Mouse (Mus musculus): Measurements from ENCODE around the gene Cenpl. TPM values are rescaled to one million over a fixed set of nuclear protein-coding genes. Genes with fewer than 3 reads are reported as not detected.
A peak's percentile ranks its signal among the peaks of the same experiment; 100 is the strongest.

Gene Cenpl
- polyA plus RNA-seq, 1 experiment, result 3.5 TPM

DNA sequence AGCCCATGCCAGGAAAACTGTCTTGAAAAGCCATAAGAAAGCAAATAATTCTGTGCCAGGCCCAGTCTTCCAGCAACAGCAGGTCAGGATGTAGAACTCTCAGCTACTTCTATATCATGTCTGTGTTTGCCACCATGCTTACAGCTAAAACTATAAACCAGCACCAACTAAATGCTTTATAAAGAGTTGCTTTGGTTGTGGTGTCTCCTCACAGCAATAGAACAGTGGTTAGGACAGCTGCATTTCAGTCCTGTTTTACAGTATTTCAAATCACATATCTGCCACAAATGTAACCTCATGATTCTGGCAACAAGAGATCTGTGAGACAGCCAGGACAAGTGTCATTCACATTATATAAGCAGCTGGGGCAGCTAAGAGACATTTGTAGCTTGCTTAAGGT lies 29.7 kb upstream of the Cenpl start:
- DNase-seq (ENCODE audit: low read depth, low spot score), result no peak

DNA sequence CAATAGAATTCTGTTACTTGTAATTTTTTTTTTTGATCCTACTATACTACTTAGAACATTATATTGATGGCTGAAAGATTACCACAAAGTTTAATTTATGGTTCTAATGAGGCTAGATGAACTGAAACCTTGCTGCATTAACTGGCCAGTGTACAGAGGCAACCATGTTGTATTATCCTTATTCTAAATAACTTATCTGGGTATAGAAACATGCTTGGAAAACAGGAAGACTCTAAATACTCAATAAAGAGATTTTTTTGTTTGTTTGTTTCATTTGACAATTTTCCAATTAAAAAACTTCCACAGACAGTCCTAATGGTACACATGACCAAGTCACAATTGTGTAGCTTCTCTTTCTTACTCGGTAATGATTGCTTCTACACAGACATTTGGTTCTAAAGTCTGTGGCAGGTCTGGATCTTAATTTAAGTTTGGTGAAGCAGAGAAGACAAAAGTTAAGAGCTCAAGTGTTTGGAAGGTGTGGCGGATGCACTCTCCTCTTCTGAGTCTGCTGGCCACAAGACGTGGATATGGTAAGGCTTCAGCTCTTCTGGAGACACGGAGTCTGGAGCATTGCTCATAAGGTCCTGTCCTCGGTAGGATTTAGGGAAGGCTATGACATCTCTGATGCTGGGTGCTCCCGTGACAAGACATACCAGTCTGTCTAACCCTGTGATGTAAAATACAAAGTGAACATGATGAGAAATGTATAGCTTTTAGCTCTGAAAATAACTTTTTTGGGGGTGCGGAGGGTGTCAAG lies 29.1 kb upstream of the Cenpl start:
- DNase-seq (ENCODE audit: low read depth, low spot score), result no peak

DNA sequence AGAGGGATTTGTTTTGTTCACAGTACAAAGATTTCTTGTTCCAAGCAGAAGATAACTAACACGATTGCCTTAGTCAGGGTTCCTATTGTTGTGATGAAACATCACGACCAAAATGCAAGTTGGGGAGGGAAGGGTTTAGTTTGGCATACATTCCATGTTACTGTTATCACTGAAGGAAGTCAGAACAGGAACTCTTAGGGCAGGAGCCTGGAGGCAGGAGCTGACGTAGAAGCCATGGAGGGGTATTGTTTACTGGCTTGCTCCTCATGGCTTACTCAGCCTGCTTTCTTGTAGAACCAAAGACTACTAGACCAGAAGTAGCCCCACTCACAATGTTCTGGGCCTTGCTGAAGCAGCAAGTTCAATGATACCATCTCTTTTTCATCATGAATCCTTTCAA lies 23.5 kb upstream of the Cenpl start:
- 87% methylated on average over 3 of the region's 3 CpGs for WGBS
- no peak for DNase-seq (ENCODE audit: low read depth, low spot score)

More for the DNA sequence above, 29.1 kb upstream of the Cenpl start:
- 87% methylated on average over 7 of the region's 7 CpGs for WGBS

DNA sequence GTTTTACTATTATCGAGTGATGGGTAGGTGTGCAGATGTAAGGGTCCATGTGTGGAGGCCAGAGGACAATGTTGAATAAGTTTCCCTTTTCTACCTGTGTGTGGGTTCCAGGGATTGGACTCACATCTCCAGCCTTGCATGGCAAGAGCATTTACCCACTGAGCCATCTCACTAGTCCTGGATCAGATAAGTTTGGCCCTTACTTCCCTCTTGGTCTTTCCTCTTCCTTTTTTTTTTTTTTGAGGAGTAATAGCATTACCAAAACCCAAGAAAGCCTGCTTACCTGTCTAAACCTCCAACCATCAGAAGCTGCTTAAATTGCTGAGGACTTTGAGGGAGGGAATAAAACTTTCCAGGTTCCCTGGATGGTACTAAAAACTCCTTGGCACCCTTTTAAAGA lies 13.3 kb upstream of the Cenpl start:
- 96% methylated on average over 1 of the region's 1 CpGs for whole genome bisulfite sequencing
- no peak for DNase-seq (ENCODE audit: low read depth, low spot score)

DNA sequence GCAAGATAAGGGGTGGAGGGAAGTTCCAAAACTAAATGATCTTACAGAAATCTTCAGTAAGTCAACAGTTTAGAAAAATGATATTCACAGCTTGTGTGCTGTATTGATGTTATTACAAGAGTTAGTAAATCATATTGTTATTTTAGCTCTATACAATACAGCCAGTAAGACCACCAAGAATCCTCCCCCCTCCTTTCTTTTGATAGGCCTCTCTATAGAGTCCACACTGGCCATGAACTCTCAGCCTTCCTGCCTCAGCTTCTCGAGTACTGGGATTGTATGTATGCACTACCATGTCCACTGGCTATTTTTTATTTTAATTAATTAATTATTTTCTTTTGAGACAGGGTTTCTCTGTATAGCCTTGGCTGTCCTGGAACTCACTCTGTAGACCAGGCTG lies 7.2 kb upstream of the Cenpl start:
- WGBS, result 81% methylated on average over 1 of the region's 1 CpGs
- no peak for DNase-seq (ENCODE audit: low read depth, low spot score)

DNA sequence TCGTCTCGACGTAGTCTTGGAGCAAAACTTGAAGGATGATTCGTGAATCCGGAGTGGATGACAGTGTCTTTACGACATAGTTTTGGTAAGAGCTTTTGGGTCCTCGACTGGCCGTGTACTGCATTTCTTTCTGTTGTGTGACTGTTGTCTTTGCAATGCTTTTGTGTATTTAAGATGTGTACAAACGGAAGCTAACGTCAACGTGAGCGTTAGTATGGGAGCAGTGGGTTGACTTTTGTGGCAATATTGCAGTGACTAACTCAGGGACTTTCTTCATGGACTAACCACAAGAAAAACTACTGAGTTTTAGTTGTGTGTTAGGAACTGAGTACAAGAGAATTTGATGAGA lies 733 bp downstream of the Cenpl start:
- WGBS, result under 1% methylated on average over 12 of the region's 12 CpGs
- DNase-seq (ENCODE audit: low read depth, low spot score), result no peak

DNA sequence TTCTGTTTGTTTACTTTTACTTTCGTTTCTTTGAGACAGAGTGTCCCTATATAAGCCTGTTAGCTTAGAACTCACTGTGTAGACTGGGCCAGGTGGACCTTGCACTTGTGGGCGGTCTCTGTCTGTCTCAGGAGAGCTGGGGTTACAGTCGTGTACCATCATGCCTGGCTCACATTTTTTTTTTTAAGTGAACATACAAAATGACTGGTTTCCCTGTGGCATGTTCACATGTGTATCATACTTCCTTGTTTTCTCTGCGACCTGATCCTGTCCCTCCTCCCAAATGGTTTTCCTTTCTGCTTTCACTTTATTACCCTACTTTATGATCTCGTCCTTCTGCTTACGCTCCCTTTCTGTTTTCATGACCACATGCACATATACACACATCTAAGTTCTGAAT lies 5.7 kb downstream of the Cenpl start:
- WGBS, result 23% methylated on average over 6 of the region's 6 CpGs
- DNase-seq (ENCODE audit: low read depth, low spot score), result peak; percentile 61

DNA sequence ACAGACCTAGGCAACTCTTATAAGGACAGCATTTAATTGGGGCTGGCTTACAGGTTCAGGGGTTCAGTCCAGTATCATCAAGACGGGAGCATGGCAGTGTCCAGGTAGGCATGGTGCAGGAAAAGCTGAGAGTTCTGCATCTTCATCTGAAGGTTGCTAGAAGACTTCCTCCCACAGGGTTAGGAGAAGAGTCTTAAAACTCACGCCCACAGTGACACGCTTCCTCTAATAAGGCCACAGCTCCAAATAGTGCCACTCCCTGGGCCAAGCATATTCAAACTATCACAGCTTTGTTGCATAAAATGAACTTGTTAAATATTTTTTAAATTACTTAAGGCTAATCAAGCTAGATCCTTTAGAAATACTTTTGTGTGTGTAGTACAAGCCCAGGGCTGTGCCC lies 6.7 kb downstream of the Cenpl start:
- 82% methylated on average over 3 of the region's 3 CpGs for WGBS
- no peak for DNase-seq (ENCODE audit: low read depth, low spot score)

DNA sequence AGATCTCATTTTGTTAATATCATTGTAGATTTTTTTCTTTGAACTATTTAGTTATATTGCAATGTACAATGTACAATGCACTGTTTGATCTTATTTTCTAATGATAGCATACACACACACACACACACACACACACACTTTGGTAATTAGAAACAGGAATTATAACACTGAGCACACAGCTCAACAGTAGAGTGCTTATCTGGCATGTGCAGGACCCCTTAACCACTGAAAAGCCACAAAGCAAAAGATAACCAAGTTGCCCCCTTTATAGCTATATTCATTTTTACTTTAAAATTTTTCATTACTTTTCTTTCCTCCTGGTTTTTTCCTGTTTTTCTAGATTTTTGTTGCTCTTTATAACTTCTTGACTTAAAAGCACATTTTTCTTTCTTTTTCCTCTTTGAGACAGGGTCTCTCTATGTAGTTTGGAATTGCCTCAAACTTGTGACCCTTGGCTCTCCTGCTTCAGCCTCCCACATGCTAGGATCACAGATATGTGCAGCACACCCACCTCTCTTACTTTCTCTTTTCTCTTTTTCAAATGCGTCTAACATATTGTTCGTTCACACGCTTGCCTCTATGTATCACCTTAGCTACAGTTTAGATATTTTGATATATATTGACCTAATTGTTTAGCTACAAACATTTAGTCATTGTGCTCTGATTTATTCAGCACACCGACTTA lies 29.4 kb downstream of the Cenpl start:
- WGBS, result 94% methylated on average over 4 of the region's 4 CpGs

DNA sequence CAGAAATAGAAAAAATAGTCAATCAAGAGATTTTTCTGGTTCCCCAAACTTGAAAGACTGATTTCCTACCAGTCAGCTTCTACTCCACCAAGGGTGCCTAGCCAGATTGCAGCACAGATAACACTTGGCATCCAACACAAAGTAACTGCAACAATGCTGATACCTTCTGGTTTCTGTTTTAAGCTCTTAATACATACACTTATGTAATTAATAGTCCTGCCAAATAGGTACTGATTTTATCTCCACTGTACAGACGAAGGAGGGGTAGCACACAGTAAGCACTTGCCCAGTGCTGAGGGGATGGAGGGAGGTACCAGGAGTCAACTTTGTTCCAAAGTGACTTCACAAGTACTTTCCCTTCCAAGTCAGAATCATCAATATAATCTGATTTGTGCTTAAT lies 33.3 kb downstream of the Cenpl start:
- DNase-seq (ENCODE audit: low read depth, low spot score), result no peak
- 91% methylated on average over 1 of the region's 1 CpGs for whole genome bisulfite sequencing

More for the DNA sequence above, 29.4 kb downstream of the Cenpl start:
- no peak for DNase-seq (ENCODE audit: low read depth, low spot score)

DNA sequence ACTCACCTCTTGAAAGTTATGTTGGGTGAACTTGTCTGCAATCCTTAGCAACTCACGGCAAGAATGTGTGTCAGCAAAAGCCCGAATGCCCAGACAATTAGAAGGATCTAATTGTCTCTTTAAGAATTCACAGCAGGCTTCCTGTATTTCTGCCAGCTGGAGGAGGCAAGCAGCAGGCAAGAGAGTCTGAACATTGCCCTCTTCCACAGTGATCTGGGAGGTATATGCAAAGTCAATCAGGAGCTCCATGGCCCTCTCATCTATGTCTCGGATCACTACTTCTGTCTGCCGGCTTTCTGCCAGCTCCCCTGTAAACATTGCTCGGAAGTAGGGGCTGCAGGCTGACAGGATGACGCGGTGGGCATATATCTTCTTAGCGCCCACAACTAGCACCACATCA lies 38.7 kb downstream of the Cenpl start:
- 89% methylated on average over 8 of the region's 8 CpGs for WGBS

DNA sequence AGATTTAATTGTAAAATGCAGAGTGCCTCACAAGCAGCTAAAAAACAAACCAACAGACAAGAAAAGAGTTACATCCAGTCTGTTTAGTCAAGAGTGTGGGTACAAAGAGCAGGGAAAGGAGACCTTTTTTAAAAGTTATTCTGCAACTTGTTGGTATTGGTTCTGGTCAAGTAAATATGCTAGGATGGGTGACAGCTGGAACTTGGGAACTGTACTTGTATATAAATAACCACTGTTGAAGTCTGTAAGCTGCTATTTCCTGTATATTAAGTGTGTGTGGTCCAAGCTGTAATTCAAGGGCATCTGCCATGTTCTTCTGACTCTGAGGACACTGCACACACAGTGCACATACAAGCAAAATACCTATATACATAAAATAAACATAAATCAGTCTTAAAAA lies 44.1 kb downstream of the Cenpl start:
- DNase-seq (ENCODE audit: low read depth, low spot score), result no peak

More for the DNA sequence above, 38.7 kb downstream of the Cenpl start:
- DNase-seq (ENCODE audit: low read depth, low spot score), result no peak

DNA sequence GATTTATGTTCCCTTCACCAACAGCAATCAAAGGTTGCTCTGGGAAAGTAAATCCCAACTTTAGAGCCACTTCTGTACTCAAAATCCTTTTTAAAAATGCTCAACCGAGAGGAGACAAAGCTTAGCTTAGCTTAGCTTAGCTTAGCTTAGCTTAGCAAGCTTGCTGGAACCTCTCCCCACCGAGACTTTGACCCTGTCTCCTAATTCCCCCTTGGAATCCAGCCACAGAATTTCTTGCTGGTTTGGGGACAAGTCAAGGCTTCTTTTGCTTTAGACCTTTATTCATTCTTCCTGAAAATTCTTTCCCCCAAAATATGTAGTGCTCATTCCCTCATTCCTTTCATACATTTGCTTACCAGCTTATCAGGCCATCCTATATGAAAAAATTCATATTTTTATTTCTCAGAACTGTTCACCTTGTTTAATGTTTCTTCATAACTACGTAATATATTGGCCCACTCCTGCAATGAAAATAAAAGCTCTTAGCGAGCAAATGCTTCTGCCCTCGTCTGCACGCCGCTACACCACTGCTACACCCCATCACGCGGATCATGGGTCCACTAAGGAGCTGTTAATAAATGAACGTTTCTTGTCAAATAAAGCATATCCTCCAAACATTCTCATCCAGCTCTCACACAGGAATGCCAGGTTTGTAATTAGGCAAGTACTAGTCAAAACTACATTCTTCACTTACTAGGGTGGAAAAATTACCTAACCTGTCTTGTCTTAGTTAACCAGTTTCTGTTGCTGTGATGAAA lies 52.3 kb downstream of the Cenpl start:
- DNase-seq (ENCODE audit: low read depth, low spot score), result peak; percentile 11
- 48% methylated on average over 10 of the region's 10 CpGs for WGBS

DNA sequence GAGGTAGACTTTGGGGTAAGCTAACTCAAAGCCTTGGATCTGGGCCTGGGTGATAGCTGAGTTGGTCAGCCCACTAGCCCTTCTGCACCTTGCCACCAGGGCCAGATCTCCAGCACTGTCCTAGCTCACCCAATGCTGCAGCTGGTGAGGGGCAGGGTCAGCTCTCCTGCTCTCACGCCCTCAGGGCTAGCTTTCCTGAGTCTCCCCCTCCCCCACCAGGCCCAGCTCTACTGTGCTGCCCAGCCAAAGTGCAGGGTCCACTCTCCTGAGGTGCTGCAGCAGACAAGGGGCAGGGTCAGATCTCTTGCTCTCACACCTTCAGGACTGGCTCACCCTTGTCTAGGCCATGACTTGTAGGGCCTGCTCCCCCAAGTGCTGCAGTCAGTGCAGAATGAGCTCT lies 55.9 kb downstream of the Cenpl start:
- DNase-seq (ENCODE audit: low read depth, low spot score), result no peak
- 71% methylated on average over 1 of the region's 1 CpGs for WGBS

DNA sequence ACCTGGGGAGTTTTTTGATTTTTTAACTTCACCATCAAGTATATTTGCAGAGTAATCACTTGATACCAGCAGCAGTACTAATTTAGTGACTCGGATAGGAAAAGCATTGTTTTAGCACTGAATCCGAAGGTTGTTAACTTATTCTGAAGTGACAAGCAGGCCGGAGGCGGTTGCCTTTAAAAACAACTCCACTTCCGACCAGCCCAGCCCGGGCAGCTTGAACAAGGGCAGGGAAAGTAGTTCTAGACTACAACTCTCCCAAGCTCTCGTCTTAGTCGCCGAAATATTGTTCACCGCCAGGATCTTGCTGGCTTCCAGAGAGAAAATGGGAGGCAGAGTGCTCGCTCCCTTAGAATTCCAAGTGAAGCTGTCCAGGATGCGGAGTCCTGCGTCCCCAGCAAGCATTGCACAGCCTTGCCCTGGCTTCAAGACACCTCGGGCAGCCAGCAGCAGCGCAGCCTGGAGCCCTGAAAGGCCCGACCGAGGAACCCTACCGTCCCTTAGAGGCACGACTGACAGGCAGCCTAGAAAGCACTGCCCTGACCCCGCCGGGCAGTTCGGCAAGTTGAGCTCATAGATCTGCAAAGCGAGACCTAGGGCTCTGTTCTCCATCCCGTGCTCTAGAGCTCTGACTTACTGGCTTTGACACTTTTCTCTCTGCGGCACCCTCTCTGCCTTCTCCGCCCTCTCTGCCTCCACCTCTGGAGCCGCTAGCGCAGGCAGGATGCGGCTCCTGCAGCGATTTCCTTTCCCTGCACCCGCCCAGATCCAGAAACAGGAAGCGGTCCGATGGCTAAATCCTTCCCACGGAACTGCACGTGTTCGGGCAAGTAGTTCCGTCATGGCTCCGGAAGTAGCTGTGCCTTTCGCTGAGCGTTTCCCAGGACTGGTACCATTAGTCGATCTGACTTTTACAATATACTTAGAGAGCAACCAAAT lies 60.5 kb downstream of the Cenpl start, which contains the start of gene Klhl20:
TSS of gene Klhl20 (minus strand) at position 786 of the 939 bp plus-strand sequence.
- WGBS, result under 1% methylated on average over 41 of the region's 41 CpGs
- peak; percentile 93 for DNase-seq (ENCODE audit: low read depth, low spot score)

Other genes with a start within 250 kb of the Cenpl start
- gene Rc3h1, start 164.3 kb upstream of the Cenpl start, polyA plus RNA-seq (2012; rRNA removed), result 6.3 and 15.6 TPM in 2 replicates
- 0.38 and 1.2 TPM in 2 replicates for gene Serpinc1, start 92.1 kb upstream of the Cenpl start, polyA plus RNA-seq (2012; rRNA removed)
- gene Zbtb37, start 35.9 kb upstream of the Cenpl start, polyA plus RNA-seq (2012; rRNA removed), result 0.52 and 0.78 TPM in 2 replicates
- gene Dars2, start 55 bp upstream of the Cenpl start, polyA plus RNA-seq (2012; rRNA removed), result 24.1 and 26.5 TPM in 2 replicates
- 5.0 and 5.9 TPM in 2 replicates for gene Klhl20, start 60.8 kb downstream of the Cenpl start, polyA plus RNA-seq (2012; rRNA removed)
- gene Ankrd45, start 72.0 kb downstream of the Cenpl start, polyA plus RNA-seq (2012; rRNA removed), result 0.11 TPM in 1 of 2 replicates, not detected in the other
- not detected in 2 replicates for gene Tex50, start 88.6 kb downstream of the Cenpl start, polyA plus RNA-seq (2012; rRNA removed)
- gene Prdx6, start 180.5 kb downstream of the Cenpl start, polyA plus RNA-seq (2012; rRNA removed), result 153 and 163 TPM in 2 replicates